Mouse (Mus musculus) MEL (cell line): ENCODE data around the gene Lnx2.

ENCODE experiments used
- CHD2 ChIP-seq: IDR thresholded peaks from 2 replicates; pipeline ENCODE4 v1.6.1; 2011; ENCODE audit warnings: low read length, improper control_type of control experiment
- CTCF ChIP-seq, 3 experiments: IDR thresholded peaks in 2 of 3; conservative IDR thresholded peaks in 1 of 3; 2 replicates each; pipeline ENCODE4 v1.5.1; 2011 to 2012; ENCODE audit warnings: low read length in 3 of 3, low read depth in 2 of 3, mild to moderate bottlenecking in 2 of 3, improper control_type of control experiment in 1 of 3, inconsistent platforms in 1 of 3, mixed read lengths in 1 of 3, moderate library complexity in 1 of 3; ENCODE audit not compliant: control insufficient read depth in 1 of 3, insufficient read depth in 1 of 3, poor library complexity in 1 of 3, severe bottlenecking in 1 of 3
- GATA1 ChIP-seq: IDR thresholded peaks from 2 replicates; pipeline ENCODE4 v1.6.1; 2011; ENCODE audit warnings: low read depth, low read length, improper control_type of control experiment
- POLR2A ChIP-seq, 2 experiments: IDR thresholded peaks; 2 replicates each; pipeline ENCODE4 v1.6.1; 2011 to 2012; ENCODE audit warnings: low read length in 2 of 2, mild to moderate bottlenecking in 2 of 2, control low read depth in 1 of 2, improper control_type of control experiment in 1 of 2, low read depth in 1 of 2, moderate library complexity in 1 of 2; ENCODE audit not compliant: control insufficient read depth in 1 of 2, insufficient read depth in 1 of 2, poor library complexity in 1 of 2
- SIN3A ChIP-seq: IDR thresholded peaks from 2 replicates; pipeline ENCODE4 v1.6.1; 2012; ENCODE audit warnings: low read length, improper control_type of control experiment, inconsistent platforms
- ZC3H11A ChIP-seq: IDR thresholded peaks from 2 replicates; pipeline ENCODE4 v1.6.1; 2012; ENCODE audit warnings: low read depth, mild to moderate bottlenecking, inconsistent platforms, low read length, improper control_type of control experiment

DNA sequence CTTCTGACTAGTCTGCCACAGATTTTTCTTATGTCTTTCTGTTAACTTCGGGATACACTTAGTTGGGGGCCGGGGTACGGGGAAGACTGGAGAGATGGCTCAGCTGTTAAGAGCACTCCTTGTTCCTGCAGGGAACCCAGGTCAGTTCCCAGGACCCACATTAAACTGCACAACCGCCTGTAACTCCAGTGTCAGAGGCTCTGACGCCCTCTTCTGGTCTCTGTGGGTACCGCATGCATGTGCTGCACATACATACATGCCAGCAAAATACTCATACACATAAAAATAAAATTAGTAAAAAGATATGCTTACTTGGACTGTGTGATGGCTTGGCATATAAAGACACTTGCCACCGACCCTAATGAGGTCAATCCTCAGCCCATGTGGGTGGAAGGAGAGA lies 79.6 kb downstream of the Lnx2 start:
- TF ChIP-seq CHD2: no peak
- peak; percentile 27 to 32 (median 30); a peak in 3 of 6 replicates for TF ChIP-seq CTCF (IDR thresholded peaks at IDR 0.05 in 2 of 3, conservative IDR thresholded peaks at IDR 0.05 in 1 of 3; ENCODE audit: control insufficient read depth in 1 of 3, insufficient read depth in 1 of 3, low read depth in 2 of 3, low read length in 3 of 3, poor library complexity in 1 of 3, severe bottlenecking in 1 of 3)
- no peak for TF ChIP-seq ZC3H11A
- no peak for TF ChIP-seq SIN3A
- no peak for TF ChIP-seq POLR2A (IDR thresholded peaks at IDR 0.05; ENCODE audit: control insufficient read depth in 1 of 2, insufficient read depth in 1 of 2, low read depth in 1 of 2, low read length in 2 of 2, poor library complexity in 1 of 2)
- TF ChIP-seq GATA1: no peak
